Mouse (Mus musculus) limb, embryonic 15.5 days (tissue): ENCODE data around the gene Pitx2. TPM values are rescaled to one million over a fixed set of nuclear protein-coding genes. Genes with fewer than 3 reads are reported as not detected.

ENCODE experiments used
- ATAC-seq: fragments of 200-750 bp; cut with Nextera tagmentation; 2 replicates; pipeline ENCODE4 v1.8.0; 2017; ENCODE audit warnings: low read depth, moderate TSS enrichment; ENCODE audit not compliant: insufficient number of reproducible peaks, low FRiP score, low TSS enrichment
- H3K27ac ChIP-seq: fragments of 300-500 bp; sonication (generic); 2 replicates; pipeline ENCODE4 v1.5.1; 2015; ENCODE audit warnings: moderate library complexity, mild to moderate bottlenecking, inconsistent platforms
- H3K27me3 ChIP-seq: fragments of 300-500 bp; sonication (generic); 2 replicates; pipeline ENCODE4 v1.6.1; 2015; ENCODE audit warnings: inconsistent platforms
- H3K36me3 ChIP-seq: fragments of 300-500 bp; sonication (generic); 2 replicates; pipeline ENCODE4 v1.6.1; 2015; ENCODE audit warnings: inconsistent platforms
- H3K4me1 ChIP-seq: fragments of 300-500 bp; sonication (generic); 2 replicates; pipeline ENCODE4 v1.6.1; 2015; ENCODE audit warnings: inconsistent platforms
- H3K4me2 ChIP-seq: fragments of 300-500 bp; sonication (generic); 2 replicates; pipeline ENCODE4 v1.6.1; 2015; ENCODE audit warnings: mild to moderate bottlenecking, inconsistent platforms
- H3K4me3 ChIP-seq: fragments of 300-500 bp; sonication (generic); 2 replicates; pipeline ENCODE4 v1.5.1; 2015; ENCODE audit warnings: mild to moderate bottlenecking, inconsistent platforms
- H3K9ac ChIP-seq: fragments of 300-500 bp; sonication (generic); 2 replicates; pipeline ENCODE4 v1.6.1; 2015; ENCODE audit warnings: inconsistent platforms
- H3K9me3 ChIP-seq: fragments of 300-500 bp; sonication (generic); 2 replicates; pipeline ENCODE4 v1.6.1; 2016; ENCODE audit warnings: inconsistent platforms
- WGBS: fragments of 180-500 bp; shearing (Covaris S2); methylation state at CpG from one replicate; pipeline ENCODE4 v1.1.7; 2015; 5-methylcytosine and 5-hydroxymethylcytosine counted together
- polyA plus RNA-seq: library from polyadenylated mRNA; unstranded; fragments of >200 nt; fragmentation: Nextera tagmentation; extraction: Ambion mirVana; gene quantifications from 2 replicates; pipeline ENCODE4 v1.2.1, GENCODE M21; 2015

Pitx2 gene
- polyA plus RNA-seq, 1 experiment from 2014 or later = 9.1 TPM

DNA sequence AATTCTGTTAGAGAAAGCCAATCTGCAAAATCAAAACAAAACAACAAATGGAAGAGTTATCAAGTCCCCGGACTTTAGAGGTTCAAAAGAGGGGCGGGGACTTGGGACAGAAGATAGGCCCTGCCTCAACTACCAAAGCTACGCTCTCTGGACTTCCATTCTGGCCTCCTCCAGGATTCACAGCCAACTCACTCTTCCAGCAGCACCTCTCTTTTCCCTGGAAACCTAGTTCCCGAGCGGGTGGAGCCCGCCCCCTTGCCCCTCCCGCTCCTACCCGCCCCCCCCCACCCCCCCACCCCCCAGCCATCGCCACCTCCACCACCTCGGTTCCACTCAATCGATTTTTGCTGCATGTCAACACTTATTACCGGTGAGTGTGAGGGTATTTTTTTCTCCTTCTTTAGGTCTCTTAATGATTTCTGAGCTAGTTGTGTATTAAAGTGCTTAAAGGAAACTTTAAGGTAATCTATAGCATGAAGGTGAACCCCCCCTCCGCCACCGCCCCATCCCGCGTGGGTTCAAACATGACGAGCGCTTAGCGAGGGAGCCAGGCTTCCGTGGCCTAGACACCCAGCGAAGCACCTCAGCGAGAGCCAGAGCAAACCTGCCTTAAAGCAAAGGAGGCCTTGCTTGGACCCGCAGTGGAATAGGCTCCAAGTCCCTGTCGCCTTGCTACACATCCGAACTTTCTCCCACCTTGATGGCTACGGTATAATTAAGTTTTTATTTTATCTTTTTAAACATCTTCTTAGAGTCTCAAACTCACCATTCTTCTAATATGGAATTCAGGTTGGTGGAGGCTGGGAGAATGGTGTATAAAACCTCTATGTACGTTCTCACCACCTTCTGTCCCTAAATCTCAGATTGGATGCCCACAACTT is 21.9 kb downstream of the Pitx2 start:
- 11% methylated on average over 25 of the region's 27 CpGs for WGBS

DNA sequence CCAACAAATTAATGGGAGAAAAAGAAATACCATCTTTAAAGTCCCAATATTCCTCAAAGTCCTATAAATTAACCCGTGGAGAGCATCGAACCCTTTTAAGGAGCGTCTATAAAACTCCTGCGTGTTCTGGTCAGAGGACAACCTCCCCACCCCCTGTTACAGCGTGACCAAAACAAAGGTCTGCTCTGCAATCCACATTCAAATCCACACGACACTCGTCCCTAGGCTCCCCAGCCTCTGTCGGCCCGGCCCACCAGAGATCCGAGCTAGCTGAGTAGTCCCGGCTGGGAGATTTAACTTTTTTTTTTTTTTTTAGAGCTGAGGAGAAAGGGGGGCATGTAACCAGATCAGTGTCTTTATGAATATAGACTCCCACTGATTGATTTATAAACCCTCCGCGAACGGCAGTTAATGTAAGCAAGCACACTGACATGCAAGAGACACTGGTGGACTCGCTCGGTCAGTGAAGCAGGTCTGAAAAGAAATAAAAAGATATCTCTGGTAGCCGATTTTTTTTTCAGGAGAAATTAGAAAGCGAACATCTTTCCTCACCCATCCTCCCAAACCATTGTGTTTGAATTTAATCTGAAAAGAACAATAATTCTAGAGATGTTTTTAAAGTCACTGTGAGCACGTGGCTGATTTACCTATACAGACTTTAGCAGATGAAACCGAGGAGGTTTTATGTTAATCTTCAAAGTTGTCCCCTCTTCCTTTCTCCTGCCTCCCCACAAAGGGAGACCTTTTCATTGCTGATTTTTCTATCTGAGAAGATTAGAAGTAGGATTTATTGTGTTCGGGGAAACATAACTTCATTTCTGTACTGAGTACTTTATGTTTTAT is 23.0 kb downstream of the Pitx2 start:
- Histone ChIP-seq H3K4me3 (no peak overlapping the region), H3K4me1 (peaks cover 16% of the 10 kb centered on the region), H3K36me3 (no peaks in the 10 kb centered on the region), H3K27ac (no peak overlapping the region), H3K9ac (no peak overlapping the region), H3K27me3 (peaks cover 89% of the 10 kb centered on the region), H3K4me2 (no peak overlapping the region), H3K9me3 (no peaks in the 10 kb centered on the region)
- WGBS = 5% methylated on average over 21 of the region's 21 CpGs
- ATAC-seq = no peak

More for the DNA sequence above, 21.9 kb downstream of the Pitx2 start:
- Histone ChIP-seq H3K9me3 (no peaks in the 10 kb centered on the region), H3K4me1 (peaks cover 16% of the 10 kb centered on the region), H3K27me3 (peaks cover 89% of the 10 kb centered on the region), H3K9ac (no peak overlapping the region), H3K4me2 (no peak overlapping the region), H3K27ac (no peak overlapping the region), H3K36me3 (no peaks in the 10 kb centered on the region), H3K4me3 (no peak overlapping the region)
- ATAC-seq = no peak

- no peak overlapping the region for H3K9ac ChIP-seq
- no peak for ATAC-seq
- no peak overlapping the region for H3K27ac ChIP-seq
- no peak overlapping the region for H3K4me3 ChIP-seq
- 7% methylated on average over 6 of the region's 6 CpGs for WGBS
- peaks cover 89% of the 10 kb centered on the region for H3K27me3 ChIP-seq
- no peak overlapping the region for H3K4me2 ChIP-seq
- peaks cover 15% of the 10 kb centered on the region for H3K4me1 ChIP-seq
- no peaks in the 10 kb centered on the region for H3K9me3 ChIP-seq
- H3K36me3 ChIP-seq = no peaks in the 10 kb centered on the region
Observed at GRCm38 (mm10) chr3:129223401-129223800, 23.7 kb downstream of the Pitx2 start.

- peak overlapping the region; percentile 10; the same call in 1 of the 2 replicates for H3K4me2 ChIP-seq
- 2% methylated on average over 26 of the region's 26 CpGs for WGBS
- H3K36me3 ChIP-seq = no peaks in the 10 kb centered on the region
- H3K4me1 ChIP-seq = peaks cover 12% of the 10 kb centered on the region
- no peak for ATAC-seq
- peak overlapping the region; percentile 5; the same call in 1 of the 2 replicates for H3K4me3 ChIP-seq
- H3K27me3 ChIP-seq = peaks cover 89% of the 10 kb centered on the region
- H3K27ac ChIP-seq = no peak overlapping the region
- no peaks in the 10 kb centered on the region for H3K9me3 ChIP-seq
- H3K9ac ChIP-seq = no peak overlapping the region
Observed at GRCm38 (mm10) chr3:129223964-129224805, 24.5 kb downstream of the Pitx2 start.

GRCm38 (mm10) chr3:129224806-129225576 is 25.3 kb downstream of the Pitx2 start:
- Histone ChIP-seq H3K4me1 (peaks cover 12% of the 10 kb centered on the region), H3K4me2 (peak overlapping the region; percentile 10; the same call in 1 of the 2 replicates), H3K9me3 (no peaks in the 10 kb centered on the region), H3K9ac (no peak overlapping the region), H3K4me3 (peak overlapping the region; percentile 5; the same call in 1 of the 2 replicates), H3K27me3 (peaks cover 86% of the 10 kb centered on the region), H3K36me3 (no peaks in the 10 kb centered on the region), H3K27ac (no peak overlapping the region)
- no peak for ATAC-seq
- WGBS = 2% methylated on average over 40 of the region's 40 CpGs

- Histone ChIP-seq H3K9ac (no peak overlapping the region), H3K27ac (no peak overlapping the region), H3K36me3 (no peaks in the 10 kb centered on the region), H3K4me3 (no peak overlapping the region), H3K4me1 (peaks cover 12% of the 10 kb centered on the region), H3K27me3 (peaks cover 83% of the 10 kb centered on the region), H3K4me2 (no peak overlapping the region), H3K9me3 (no peaks in the 10 kb centered on the region)
- WGBS = 7% methylated on average over 13 of the region's 13 CpGs
- no peak for ATAC-seq
Observed at GRCm38 (mm10) chr3:129225577-129226289, 26.1 kb downstream of the Pitx2 start.

DNA sequence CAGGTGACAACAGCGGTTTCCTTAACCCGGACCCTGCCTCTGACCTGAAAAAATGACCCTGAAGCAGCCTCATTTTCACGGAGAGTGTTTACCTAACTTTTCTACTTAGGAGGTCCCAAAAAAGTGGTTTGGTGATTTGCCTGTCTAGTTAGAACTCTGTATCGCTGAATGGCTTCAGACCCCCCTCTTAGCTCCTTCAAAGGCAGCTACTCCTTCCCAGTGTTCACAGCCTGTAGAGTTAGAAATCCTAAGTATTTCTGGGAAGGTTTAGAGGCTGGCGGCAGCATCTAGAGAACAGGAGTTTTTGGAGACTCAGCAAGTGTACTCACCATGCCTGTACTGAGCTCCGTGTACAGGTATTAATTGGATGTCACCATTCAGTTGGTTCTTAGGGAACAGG is 27.0 kb downstream of the Pitx2 start:
- no peak overlapping the region for H3K4me3 ChIP-seq
- WGBS = 5% methylated on average over 6 of the region's 6 CpGs
- ATAC-seq = no peak

GRCm38 (mm10) chr3:129227331-129227730 is 27.7 kb downstream of the Pitx2 start:
- Histone ChIP-seq H3K9me3 (no peaks in the 10 kb centered on the region), H3K36me3 (no peaks in the 10 kb centered on the region), H3K4me2 (no peak overlapping the region), H3K4me1 (peaks cover 12% of the 10 kb centered on the region), H3K9ac (no peak overlapping the region), H3K27ac (no peak overlapping the region), H3K27me3 (peaks cover 68% of the 10 kb centered on the region), H3K4me3 (no peak overlapping the region)
- 6% methylated on average over 5 of the region's 5 CpGs for WGBS
- ATAC-seq = no peak

More for the DNA sequence above, 27.0 kb downstream of the Pitx2 start:
- Histone ChIP-seq H3K4me2 (no peak overlapping the region), H3K9me3 (no peaks in the 10 kb centered on the region), H3K27ac (no peak overlapping the region), H3K9ac (no peak overlapping the region), H3K27me3 (peaks cover 73% of the 10 kb centered on the region), H3K36me3 (no peaks in the 10 kb centered on the region), H3K4me1 (peaks cover 12% of the 10 kb centered on the region)

- Histone ChIP-seq H3K4me2 (no peak overlapping the region), H3K9me3 (no peaks in the 10 kb centered on the region), H3K27ac (no peak overlapping the region), H3K4me1 (no peaks in the 10 kb centered on the region), H3K36me3 (no peaks in the 10 kb centered on the region), H3K4me3 (no peak overlapping the region), H3K9ac (no peak overlapping the region), H3K27me3 (peaks cover 5% of the 10 kb centered on the region; the same call in 1 of the 2 replicates)
- ATAC-seq = no peak
- 68% methylated on average over 1 of the region's 1 CpGs for WGBS
Observed at GRCm38 (mm10) chr3:129238010-129238409, 38.3 kb downstream of the Pitx2 start.

- Histone ChIP-seq H3K36me3 (no peaks in the 10 kb centered on the region), H3K4me3 (no peak overlapping the region), H3K4me1 (no peaks in the 10 kb centered on the region), H3K27me3 (no peaks in the 10 kb centered on the region), H3K9ac (no peak overlapping the region), H3K9me3 (no peaks in the 10 kb centered on the region), H3K27ac (no peak overlapping the region), H3K4me2 (no peak overlapping the region)
- ATAC-seq = no peak
- 37% methylated on average over 13 of the region's 13 CpGs for WGBS
Observed at GRCm38 (mm10) chr3:129238664-129239258, 39.1 kb downstream of the Pitx2 start.
